Mouse (Mus musculus): ENCODE measurements at regions not wholly inside any gene's neighbourhood (a gene's known extent, or its start where the extent isn't known, plus 50 kb on each side); places are given as distances from the start of the nearest gene placed in this dataset.
"Not testable (repeated sequence)": the region's sequence is repeated elsewhere in the genome, so short reads cannot be mapped to it uniquely, and the experiment has no call there.

- DNase-seq = no peak
Measured at GRCm38 (mm10) chrX:130525770-130526169, 776.2 kb downstream of the Diaph2 start.

DNA sequence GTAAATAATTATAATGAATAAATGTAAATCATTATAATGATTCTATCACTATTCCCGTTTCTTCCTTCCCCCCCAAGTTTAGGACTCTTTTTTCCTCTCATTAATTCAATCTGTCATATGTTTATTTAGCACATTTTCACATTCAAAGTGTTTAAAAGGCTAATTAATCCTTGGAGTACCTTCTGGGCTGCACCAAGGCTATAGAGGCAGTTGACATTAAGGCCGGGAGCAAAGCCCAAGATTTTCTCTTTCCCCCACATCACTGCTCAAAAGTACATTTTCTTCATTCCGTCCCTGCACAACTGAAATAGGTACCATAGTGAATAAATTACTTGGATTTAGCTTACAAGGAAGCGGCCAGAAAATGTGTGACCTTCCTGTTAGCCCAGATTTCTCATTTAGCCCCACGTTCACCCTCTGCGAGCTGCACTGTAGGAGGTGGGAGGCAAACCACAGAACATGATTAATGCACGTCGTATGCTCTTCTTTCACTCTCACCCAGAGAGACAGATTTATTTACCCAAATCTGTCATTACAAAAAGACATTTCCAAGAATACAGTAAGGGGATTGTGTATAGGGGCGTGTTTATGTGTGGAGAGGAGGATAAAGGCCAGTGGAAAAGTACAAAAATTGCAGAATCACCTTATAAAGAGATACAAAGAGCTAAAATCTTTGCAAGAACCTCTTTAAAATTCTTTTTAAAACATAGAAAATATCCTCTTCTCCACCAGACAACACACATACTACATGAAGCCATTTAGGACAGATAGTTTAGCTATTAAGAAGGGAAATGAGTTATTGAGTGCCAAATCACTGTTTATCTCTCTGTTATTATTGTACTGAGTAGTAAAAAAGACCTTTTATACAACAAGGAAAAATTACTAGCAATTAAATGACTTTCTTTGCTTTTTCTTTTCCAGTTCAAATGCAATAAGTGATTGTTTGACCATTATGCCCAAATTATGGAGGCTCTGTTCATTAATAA, 783.9 kb downstream of the Diaph2 start:
- no peak for DNase-seq

GRCm38 (mm10) chrX:130538771-130539170, 789.2 kb downstream of the Diaph2 start:
- not testable (repeated sequence) for DNase-seq

GRCm38 (mm10) chrX:130548001-130548400, 798.5 kb downstream of the Diaph2 start:
- no peak for DNase-seq

DNA sequence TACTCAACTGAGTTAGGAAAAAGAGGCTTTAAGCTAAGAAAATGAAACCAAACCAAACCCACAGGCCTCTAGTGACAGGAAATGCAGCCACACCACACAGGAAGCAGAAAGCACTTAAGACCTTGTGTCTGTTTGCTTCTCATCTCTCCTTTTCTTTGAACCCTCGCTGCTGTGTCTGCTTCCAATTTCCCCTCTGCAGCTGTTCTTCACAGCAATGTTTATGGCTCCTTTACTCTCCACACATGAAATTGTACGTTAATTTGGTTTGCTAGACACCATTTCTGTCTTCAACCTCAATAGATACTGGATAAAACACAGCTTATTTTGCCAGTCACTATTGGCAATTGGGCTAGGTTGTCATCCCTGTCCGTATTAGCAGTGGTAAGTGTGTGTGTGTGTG, 799.7 kb downstream of the Diaph2 start:
- no peak for DNase-seq

DNA sequence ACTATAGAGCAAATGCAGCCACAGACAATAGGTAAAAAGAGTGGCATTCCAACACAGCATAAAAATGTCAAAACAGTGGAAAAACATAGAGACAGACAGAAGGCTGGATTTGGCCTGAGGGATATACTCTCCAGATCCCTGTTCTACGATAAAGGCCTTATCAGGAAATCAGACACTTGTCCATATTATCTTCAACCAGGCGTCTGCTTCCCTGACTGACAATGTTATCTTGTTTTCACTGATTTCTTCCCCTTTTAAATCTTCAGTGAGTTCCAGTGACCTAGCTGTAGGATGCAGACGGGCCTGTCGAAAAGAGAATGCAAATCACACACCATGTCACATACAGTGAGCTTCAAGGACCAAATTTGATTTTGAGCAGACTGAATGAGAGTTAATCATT, 800.4 kb downstream of the Diaph2 start:
- no peak for DNase-seq

DNA sequence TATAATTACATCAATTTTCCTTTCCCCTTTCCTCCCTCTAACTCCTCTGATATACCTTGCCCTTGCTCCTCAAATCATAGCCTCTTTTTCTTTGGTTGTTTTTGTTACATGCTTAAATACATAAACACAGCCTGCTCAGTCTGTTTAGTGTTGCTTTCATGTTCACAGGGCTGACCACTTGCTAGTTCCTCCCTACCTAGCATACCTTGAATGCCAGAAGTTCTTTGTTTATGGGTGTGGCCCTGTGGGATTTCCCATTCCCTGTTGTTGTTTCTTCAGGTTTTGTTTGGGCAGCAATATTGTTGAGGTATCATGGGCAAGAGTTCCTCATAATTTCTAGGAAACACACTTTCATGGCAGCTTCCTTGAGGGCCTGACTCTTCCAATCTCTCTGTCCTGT, 807.7 kb downstream of the Diaph2 start:
- DNase-seq = no peak

- peak; percentile 3 for DNase-seq
Measured at GRCm38 (mm10) chrX:130577706-130578105, 828.2 kb downstream of the Diaph2 start.

DNA sequence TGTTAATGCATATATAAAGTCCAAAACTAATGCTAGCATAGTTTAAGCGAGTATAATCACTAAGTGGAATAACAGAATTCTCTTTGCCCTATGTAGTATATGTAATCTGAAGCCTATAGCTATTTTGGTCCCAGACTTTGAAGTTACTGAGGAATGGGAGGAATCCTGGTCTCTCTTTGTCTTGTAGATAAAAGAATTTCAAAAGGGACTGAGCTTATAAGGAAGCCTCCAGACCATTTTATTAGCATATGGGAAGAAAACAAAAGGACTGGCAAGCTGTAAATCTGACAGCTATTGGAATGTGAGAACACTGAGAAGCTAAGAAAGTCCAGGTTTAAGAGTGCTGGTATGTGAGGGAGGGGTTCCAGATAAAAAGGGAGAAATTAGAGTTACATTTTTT, 847.1 kb downstream of the Diaph2 start:
- DNase-seq = no peak

GRCm38 (mm10) chrX:130601911-130602310, 852.4 kb downstream of the Diaph2 start:
- no peak for DNase-seq

GRCm38 (mm10) chrX:130638513-130638912, 889.0 kb downstream of the Diaph2 start:
- no peak for DNase-seq

DNA sequence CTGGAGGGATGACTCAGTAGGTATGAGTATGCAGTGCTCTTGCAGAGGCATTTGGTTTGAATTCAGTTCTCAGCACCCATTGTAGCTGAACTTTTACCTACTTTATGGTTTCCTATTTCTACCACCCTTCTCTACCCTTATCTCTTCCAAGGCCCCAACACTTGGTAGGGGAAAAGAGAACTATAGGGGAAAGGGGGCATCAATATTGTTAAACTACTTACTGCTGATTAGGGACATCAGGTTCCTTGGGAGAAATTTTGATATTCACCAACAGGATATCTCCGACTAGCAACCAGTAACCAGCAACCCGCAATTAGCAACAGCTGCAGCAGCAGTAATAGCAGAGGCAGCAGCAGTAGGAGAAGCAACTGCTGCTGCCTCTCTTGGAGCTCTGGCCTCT, 906.3 kb downstream of the Diaph2 start:
- no peak for DNase-seq

DNA sequence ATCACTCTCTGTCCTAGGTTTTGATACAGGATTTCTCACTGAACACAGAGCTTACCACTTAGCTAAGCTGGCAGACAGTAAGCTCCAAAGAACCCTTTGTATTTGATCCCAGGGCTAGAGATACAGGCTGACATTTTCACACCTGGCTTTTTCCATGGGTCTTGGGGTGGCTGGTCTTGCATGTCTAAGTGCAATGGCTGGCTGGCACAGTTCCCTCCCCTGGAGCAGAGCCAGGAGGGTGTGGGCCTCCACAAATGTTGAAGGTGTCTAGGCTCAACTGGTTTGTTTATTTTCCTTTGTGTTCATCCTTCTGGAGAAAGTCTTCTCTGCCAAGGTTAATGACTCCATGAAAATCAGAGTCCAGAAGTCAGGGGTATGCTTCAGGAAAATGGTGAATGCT, 934.8 kb downstream of the Diaph2 start:
- DNase-seq = no peak

DNA sequence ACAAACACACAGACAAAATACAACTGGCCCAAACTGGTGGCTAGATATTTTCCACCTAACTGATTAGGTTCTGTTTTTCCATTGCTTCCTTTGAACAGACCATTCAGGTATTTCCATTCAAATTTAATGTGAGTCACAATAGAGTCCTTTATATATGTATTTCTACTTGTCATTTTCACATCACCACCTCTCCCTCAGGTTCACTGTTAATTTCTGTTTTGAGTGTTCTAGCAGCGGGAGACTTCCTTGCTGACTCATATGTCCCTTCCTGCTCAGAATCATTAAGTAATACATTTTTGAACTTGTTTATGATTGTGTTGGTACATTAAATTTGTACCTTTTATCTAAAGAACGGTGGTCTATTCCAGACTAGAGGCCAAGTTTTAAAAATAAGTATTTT, 959.4 kb downstream of the Diaph2 start:
- DNase-seq = no peak

- DNase-seq = not testable (repeated sequence)
Measured at GRCm38 (mm10) chrX:130744132-130744531, 994.6 kb downstream of the Diaph2 start.

Measured in adrenal gland, postnatal 14 days (tissue).